Mouse (Mus musculus) erythroblast, embryonic 14.5 days (primary cell): ENCODE results near the gene Dleu7.

Experiments used
- GATA1 ChIP-seq: IDR thresholded peaks from 2 replicates; pipeline ENCODE4 v1.6.1; 2012; ENCODE audit warnings: low read length, inconsistent platforms, mixed read lengths
- TAL1 ChIP-seq: IDR thresholded peaks from 3 replicates; pipeline ENCODE4 v1.6.1; 2012; ENCODE audit warnings: low read length, inconsistent platforms, mixed read lengths

- TF ChIP-seq TAL1: no peak
- no peak for TF ChIP-seq GATA1
These were observed 65.7 kb downstream of the Dleu7 start for GRCm38 (mm10) chr14:62227101-62227500.
